Mouse (Mus musculus) adrenal gland, postnatal 25 days (tissue): ENCODE measurements around the gene Fcrlb. TPM values are rescaled to one million over a fixed set of nuclear protein-coding genes. Genes with fewer than 3 reads are reported as not detected.
A peak's percentile ranks its signal among the peaks of the same experiment; 100 is the strongest.

Experiments
- DNase-seq: peaks from one replicate; pipeline ENCODE4 v3.0.0; 2021; ENCODE audit warnings: mixed read lengths
- total RNA-seq: library from RNA; stranded (reverse); gene quantifications from 2 replicates; pipeline ENCODE4 v1.2.3, GENCODE M21; 2021

Fcrlb gene
- total RNA-seq, 1 experiment from 2014 or later: not detected

GRCm38 (mm10) chr1:170907456-170908191, 5.1 kb downstream of the Fcrlb start:
- DNase-seq: peak; percentile 54

- DNase-seq: no peak
Measured at GRCm38 (mm10) chr1:170907111-170907455, 5.7 kb downstream of the Fcrlb start.

- no peak for DNase-seq
Measured at GRCm38 (mm10) chr1:170903485-170903884, 9.3 kb downstream of the Fcrlb start.

- peak; percentile 89 for DNase-seq
Measured at GRCm38 (mm10) chr1:170901536-170902238, 11.1 kb downstream of the Fcrlb start.

GRCm38 (mm10) chr1:170900799-170901467, 11.8 kb downstream of the Fcrlb start:
- no peak for DNase-seq

- DNase-seq: no peak
Measured at GRCm38 (mm10) chr1:170898413-170899075, 14.2 kb downstream of the Fcrlb start.

GRCm38 (mm10) chr1:170896651-170897281, 16.0 kb downstream of the Fcrlb start:
- no peak for DNase-seq

GRCm38 (mm10) chr1:170894603-170895602, 17.8 kb downstream of the Fcrlb start:
- DNase-seq: no peak

GRCm38 (mm10) chr1:170892279-170892678, 20.5 kb downstream of the Fcrlb start:
- DNase-seq: no peak

GRCm38 (mm10) chr1:170891646-170892045, 21.1 kb downstream of the Fcrlb start:
- no peak for DNase-seq

- no peak for DNase-seq
Measured at GRCm38 (mm10) chr1:170889310-170889709, 23.4 kb downstream of the Fcrlb start.

- DNase-seq: no peak
Measured at GRCm38 (mm10) chr1:170886044-170886458, 26.7 kb downstream of the Fcrlb start.

- peak; percentile 84 for DNase-seq
Measured at GRCm38 (mm10) chr1:170884978-170885561, 27.7 kb downstream of the Fcrlb start, which contains the start of the genes Gm26620 and Dusp12. Gene Gm26620 (plus strand): TSS chr1:170885065. Gene Dusp12 (minus strand): TSS chr1:170885540.

- DNase-seq: no peak
Measured at GRCm38 (mm10) chr1:170884390-170884789, 28.4 kb downstream of the Fcrlb start.

- DNase-seq: no peak
Measured at GRCm38 (mm10) chr1:170882915-170883485, 29.7 kb downstream of the Fcrlb start.

- no peak for DNase-seq
Measured at GRCm38 (mm10) chr1:170876906-170877305, 35.8 kb downstream of the Fcrlb start.

GRCm38 (mm10) chr1:170875676-170876075, 37.1 kb downstream of the Fcrlb start:
- no peak for DNase-seq

- no peak for DNase-seq
Measured at GRCm38 (mm10) chr1:170871961-170872360, 40.8 kb downstream of the Fcrlb start.

- no peak for DNase-seq
Measured at GRCm38 (mm10) chr1:170871402-170871801, 41.3 kb downstream of the Fcrlb start.

GRCm38 (mm10) chr1:170868905-170869283, 43.8 kb downstream of the Fcrlb start:
- DNase-seq: no peak
